Mouse (Mus musculus): ENCODE measurements at regions not wholly inside any gene's neighbourhood (a gene's known extent, or its start where the extent isn't known, plus 50 kb on each side); places are given as distances from the start of the nearest gene placed in this dataset.

DNA sequence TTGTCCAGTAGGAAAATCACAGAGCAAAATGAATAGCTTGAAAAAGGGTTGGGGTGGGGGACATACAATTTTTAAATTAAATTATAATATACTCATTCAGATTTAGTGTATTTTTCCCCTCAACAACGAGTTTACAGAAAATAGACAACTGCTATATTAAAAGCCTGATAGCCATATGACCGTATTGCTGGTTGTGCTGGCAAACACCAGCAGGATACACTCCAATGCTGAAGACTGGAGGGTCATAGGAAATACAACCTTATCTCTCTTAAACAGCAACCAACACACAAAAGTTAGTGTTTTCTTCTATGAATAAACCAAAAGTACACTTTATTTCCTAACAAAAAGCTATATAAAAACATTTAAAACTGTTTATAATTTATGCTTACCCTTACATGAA is 206.4 kb upstream of the P2ry1 start:
- no peaks in the 10 kb centered on the region for H3K4me1 ChIP-seq (ENCODE audit: insufficient read depth, low read depth, low read length)
- no peak for ATAC-seq
- no peaks in the 10 kb centered on the region for H3K9me3 ChIP-seq (ENCODE audit: low read length)
- 69% methylated on average over 2 of the region's 2 CpGs for WGBS
- H3K27ac ChIP-seq (ENCODE audit: low read length) = no peak overlapping the region
- TF ChIP-seq EP300 (IDR thresholded peaks at IDR 0.05) = no peak
- no peak for TF ChIP-seq CTCF (IDR thresholded peaks at IDR 0.05)
- DNase-seq (ENCODE audit: low spot score) = no peak
- no peak overlapping the region for H3K4me2 ChIP-seq (replicated peaks; ENCODE audit: low read depth, low read length)
- no peak overlapping the region for H3K4me3 ChIP-seq (ENCODE audit: low read depth, low read length)
- H3K36me3 ChIP-seq (ENCODE audit: insufficient read depth, low read length) = no peaks in the 10 kb centered on the region
- no peak overlapping the region for H3K9ac ChIP-seq (replicated peaks; ENCODE audit: low read depth)
- no peaks in the 10 kb centered on the region for H3K27me3 ChIP-seq (replicated peaks; ENCODE audit: insufficient read depth, low read length)

DNA sequence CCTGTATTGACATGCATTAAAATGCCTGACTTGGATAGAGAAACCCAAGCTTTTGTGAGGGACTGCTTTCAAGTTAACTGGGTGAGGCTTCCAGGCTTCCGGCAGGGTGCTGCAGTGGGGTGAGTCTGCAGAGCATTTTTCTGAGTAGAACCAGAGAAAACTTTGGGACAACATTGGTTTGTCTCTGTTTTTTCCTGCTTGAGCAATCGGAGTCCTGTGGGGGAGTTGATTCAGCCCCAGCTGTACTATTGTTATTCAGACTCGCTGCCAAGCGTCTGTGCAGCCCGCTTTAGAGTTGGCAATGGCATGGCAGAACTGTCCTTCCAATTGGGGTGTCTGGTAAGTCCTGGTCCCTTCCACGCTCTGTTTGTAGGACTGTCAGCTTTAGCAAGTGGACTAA is 204.8 kb upstream of the P2ry1 start:
- no peak for ATAC-seq
- DNase-seq (ENCODE audit: low spot score) = no peak
- Histone ChIP-seq H3K27ac (ENCODE audit: low read length) (no peak overlapping the region), H3K9ac (replicated peaks; ENCODE audit: low read depth) (no peak overlapping the region), H3K9me3 (ENCODE audit: low read length) (no peaks in the 10 kb centered on the region), H3K27me3 (replicated peaks; ENCODE audit: insufficient read depth, low read length) (no peaks in the 10 kb centered on the region), H3K4me3 (ENCODE audit: low read depth, low read length) (no peak overlapping the region), H3K4me2 (replicated peaks; ENCODE audit: low read depth, low read length) (no peak overlapping the region), H3K36me3 (ENCODE audit: insufficient read depth, low read length) (no peaks in the 10 kb centered on the region), H3K4me1 (ENCODE audit: insufficient read depth, low read depth, low read length) (no peaks in the 10 kb centered on the region)
- TF ChIP-seq CTCF (IDR thresholded peaks at IDR 0.05) (no peak), EP300 (IDR thresholded peaks at IDR 0.05) (no peak)
- WGBS = 85% methylated on average over 6 of the region's 6 CpGs

DNA sequence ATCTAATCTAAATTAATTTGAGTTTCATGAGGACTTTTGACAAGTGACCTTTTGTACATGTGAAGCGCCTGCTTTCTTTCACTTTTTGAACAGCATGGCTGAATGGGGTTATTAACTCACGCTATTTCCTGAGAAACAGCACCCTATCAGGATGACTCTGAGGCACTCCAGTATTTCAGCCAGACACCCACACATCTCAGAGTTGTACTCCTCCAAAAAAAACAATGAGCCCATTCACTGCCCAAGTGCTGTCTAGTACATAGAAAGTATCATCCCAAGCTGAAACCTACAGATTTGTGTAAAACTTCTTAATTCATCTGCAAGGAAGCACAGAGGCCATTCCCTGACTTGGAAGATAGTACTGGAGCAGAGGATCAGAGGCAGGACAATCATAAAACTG is 204.1 kb upstream of the P2ry1 start:
- no peaks in the 10 kb centered on the region for H3K36me3 ChIP-seq (ENCODE audit: insufficient read depth, low read length)
- no peak overlapping the region for H3K4me3 ChIP-seq (ENCODE audit: low read depth, low read length)
- ATAC-seq (no peak), DNase-seq (ENCODE audit: low spot score) (no peak)
- no peak overlapping the region for H3K27ac ChIP-seq (ENCODE audit: low read length)
- TF ChIP-seq CTCF (IDR thresholded peaks at IDR 0.05) (no peak), EP300 (IDR thresholded peaks at IDR 0.05) (no peak)
- no peaks in the 10 kb centered on the region for H3K9me3 ChIP-seq (ENCODE audit: low read length)
- no peak overlapping the region for H3K4me2 ChIP-seq (replicated peaks; ENCODE audit: low read depth, low read length)
- H3K27me3 ChIP-seq (replicated peaks; ENCODE audit: insufficient read depth, low read length) = no peaks in the 10 kb centered on the region
- 89% methylated on average over 2 of the region's 2 CpGs for WGBS
- no peak overlapping the region for H3K9ac ChIP-seq (replicated peaks; ENCODE audit: low read depth)
- H3K4me1 ChIP-seq (ENCODE audit: insufficient read depth, low read depth, low read length) = no peaks in the 10 kb centered on the region

DNA sequence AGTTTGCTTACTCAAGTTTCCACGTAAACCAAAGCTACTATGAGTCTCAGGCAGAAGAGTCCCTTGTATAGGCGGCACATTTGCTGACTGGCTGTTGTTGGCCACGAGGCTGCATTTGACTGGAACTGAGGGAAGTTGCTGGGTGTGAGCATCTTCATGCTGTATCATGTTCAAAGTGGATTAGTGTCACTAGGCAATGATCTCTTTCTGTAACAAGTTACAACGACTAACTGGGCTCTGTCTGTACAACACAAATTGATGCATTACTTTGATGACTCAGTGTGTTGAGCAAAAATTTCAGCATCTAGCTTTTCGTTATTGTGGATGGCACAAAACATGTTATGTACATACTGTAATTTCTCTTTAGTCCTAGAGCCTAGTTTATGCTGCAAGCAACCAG is 203.7 kb upstream of the P2ry1 start:
- no peak for DNase-seq (ENCODE audit: low spot score)
- H3K27me3 ChIP-seq (replicated peaks; ENCODE audit: insufficient read depth, low read length) = no peaks in the 10 kb centered on the region
- H3K4me3 ChIP-seq (ENCODE audit: low read depth, low read length) = no peak overlapping the region
- H3K4me2 ChIP-seq (replicated peaks; ENCODE audit: low read depth, low read length) = no peak overlapping the region
- H3K27ac ChIP-seq (ENCODE audit: low read length) = no peak overlapping the region
- H3K9me3 ChIP-seq (ENCODE audit: low read length) = no peaks in the 10 kb centered on the region
- H3K9ac ChIP-seq (replicated peaks; ENCODE audit: low read depth) = no peak overlapping the region
- TF ChIP-seq CTCF (IDR thresholded peaks at IDR 0.05) = no peak
- no peak for TF ChIP-seq EP300 (IDR thresholded peaks at IDR 0.05)
- 84% methylated on average over 5 of the region's 5 CpGs for WGBS
- no peaks in the 10 kb centered on the region for H3K4me1 ChIP-seq (ENCODE audit: insufficient read depth, low read depth, low read length)
- H3K36me3 ChIP-seq (ENCODE audit: insufficient read depth, low read length) = no peaks in the 10 kb centered on the region
- no peak for ATAC-seq

DNA sequence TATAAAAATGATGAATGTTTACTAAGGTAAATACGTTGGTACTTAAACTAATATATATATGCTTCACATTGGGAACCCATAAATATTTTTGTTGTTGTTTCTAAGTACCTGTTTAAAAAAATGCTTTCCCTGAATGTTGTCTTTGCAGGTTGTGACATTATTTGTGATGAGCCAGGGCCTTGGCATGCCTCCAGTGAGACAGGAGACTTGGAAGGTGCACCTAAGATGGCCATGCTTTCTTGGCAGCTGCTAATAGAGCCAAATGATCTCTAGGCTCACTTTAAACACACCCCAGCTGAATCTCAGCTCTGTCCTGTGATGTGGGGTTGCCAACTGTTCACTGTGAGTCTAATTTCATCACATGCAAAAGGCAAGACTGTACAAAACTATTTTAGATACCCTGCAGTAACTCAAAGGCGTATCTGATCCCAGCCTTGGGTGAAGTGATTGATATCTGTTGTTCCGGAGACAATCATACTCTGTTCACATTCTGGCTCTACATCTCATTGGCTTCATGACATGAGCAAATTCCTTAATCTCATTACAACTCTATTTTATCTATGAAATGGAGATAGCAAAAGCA is 197.8 kb upstream of the P2ry1 start:
- Histone ChIP-seq H3K4me3 (ENCODE audit: low read depth, low read length) (no peak overlapping the region), H3K9me3 (ENCODE audit: low read length) (no peaks in the 10 kb centered on the region), H3K27ac (ENCODE audit: low read length) (no peak overlapping the region), H3K36me3 (ENCODE audit: insufficient read depth, low read length) (no peaks in the 10 kb centered on the region), H3K9ac (replicated peaks; ENCODE audit: low read depth) (no peak overlapping the region), H3K27me3 (replicated peaks; ENCODE audit: insufficient read depth, low read length) (no peaks in the 10 kb centered on the region), H3K4me2 (replicated peaks; ENCODE audit: low read depth, low read length) (no peak overlapping the region), H3K4me1 (ENCODE audit: insufficient read depth, low read depth, low read length) (no peaks in the 10 kb centered on the region)
- no peak for TF ChIP-seq EP300 (IDR thresholded peaks at IDR 0.05)
- TF ChIP-seq CTCF (IDR thresholded peaks at IDR 0.05) = no peak
- ATAC-seq = no peak
- no peak for DNase-seq (ENCODE audit: low spot score)
- 83% methylated on average over 3 of the region's 3 CpGs for WGBS

DNA sequence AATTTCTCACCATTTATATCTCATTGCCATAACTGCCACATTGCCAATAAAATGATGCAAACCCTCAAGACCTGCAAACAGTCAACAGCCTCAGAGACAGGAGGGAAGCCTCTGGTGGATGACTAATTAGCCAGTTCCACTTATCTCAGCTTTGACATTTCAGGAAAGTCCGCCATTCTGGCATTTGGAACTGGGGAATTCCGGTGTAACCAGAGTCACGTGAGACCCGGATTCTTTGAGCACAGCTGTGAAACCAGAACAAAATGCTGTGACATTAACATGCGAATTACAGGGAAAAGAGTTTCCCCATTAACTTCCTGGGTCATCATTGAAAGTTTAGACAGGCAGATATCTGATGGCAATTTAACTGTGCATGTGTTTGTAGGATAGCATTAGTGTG is 190.7 kb upstream of the P2ry1 start:
- H3K4me3 ChIP-seq (ENCODE audit: low read depth, low read length) = no peak overlapping the region
- no peaks in the 10 kb centered on the region for H3K9me3 ChIP-seq (ENCODE audit: low read length)
- H3K27me3 ChIP-seq (replicated peaks; ENCODE audit: insufficient read depth, low read length) = no peaks in the 10 kb centered on the region
- 53% methylated on average over 5 of the region's 5 CpGs for WGBS
- H3K4me1 ChIP-seq (ENCODE audit: insufficient read depth, low read depth, low read length) = no peaks in the 10 kb centered on the region
- ATAC-seq (no peak), DNase-seq (ENCODE audit: low spot score) (no peak)
- H3K9ac ChIP-seq (replicated peaks; ENCODE audit: low read depth) = no peak overlapping the region
- H3K36me3 ChIP-seq (ENCODE audit: insufficient read depth, low read length) = no peaks in the 10 kb centered on the region
- TF ChIP-seq CTCF (IDR thresholded peaks at IDR 0.05) = no peak
- no peak for TF ChIP-seq EP300 (IDR thresholded peaks at IDR 0.05)
- no peak overlapping the region for H3K27ac ChIP-seq (ENCODE audit: low read length)
- no peak overlapping the region for H3K4me2 ChIP-seq (replicated peaks; ENCODE audit: low read depth, low read length)

DNA sequence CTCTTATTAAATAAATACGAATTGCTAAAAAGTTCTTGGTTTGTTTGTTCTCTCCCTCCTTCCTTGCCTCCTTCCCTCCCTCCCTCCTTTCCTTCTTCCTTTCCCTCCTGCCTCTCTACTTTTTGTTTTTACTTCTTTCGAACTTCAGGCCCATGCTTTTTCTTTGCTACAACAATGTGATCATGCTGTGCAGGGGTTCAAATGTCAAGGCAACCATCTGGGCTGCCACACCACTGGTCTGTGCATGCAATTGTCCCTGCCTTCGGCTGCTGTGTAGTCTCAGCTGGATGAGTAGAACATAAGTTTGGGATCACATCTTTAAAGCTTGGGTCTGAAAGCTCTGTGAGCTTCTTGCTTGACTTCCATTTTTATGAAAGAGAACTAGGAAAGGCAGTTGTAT is 189.1 kb upstream of the P2ry1 start:
- Histone ChIP-seq H3K27me3 (replicated peaks; ENCODE audit: insufficient read depth, low read length) (no peaks in the 10 kb centered on the region), H3K4me1 (ENCODE audit: insufficient read depth, low read depth, low read length) (no peaks in the 10 kb centered on the region), H3K4me2 (replicated peaks; ENCODE audit: low read depth, low read length) (no peak overlapping the region), H3K9me3 (ENCODE audit: low read length) (no peaks in the 10 kb centered on the region), H3K36me3 (ENCODE audit: insufficient read depth, low read length) (no peaks in the 10 kb centered on the region), H3K27ac (ENCODE audit: low read length) (no peak overlapping the region), H3K9ac (replicated peaks; ENCODE audit: low read depth) (no peak overlapping the region), H3K4me3 (ENCODE audit: low read depth, low read length) (no peak overlapping the region)
- ATAC-seq (no peak), DNase-seq (ENCODE audit: low spot score) (no peak)
- TF ChIP-seq CTCF (IDR thresholded peaks at IDR 0.05) (no peak), EP300 (IDR thresholded peaks at IDR 0.05) (no peak)
- WGBS = 65% methylated on average over 3 of the region's 3 CpGs
